Mouse (Mus musculus): ENCODE measurements at regions not wholly inside any gene's neighbourhood (a gene's known extent, or its start where the extent isn't known, plus 50 kb on each side); places are given as distances from the start of the nearest gene placed in this dataset.
A peak's percentile ranks its signal among the peaks of the same experiment; 100 is the strongest.

- DNase-seq (ENCODE audit: low spot score): no peak
Observed at GRCm38 (mm10) chr4:54430789-54431188, 514.1 kb upstream of the Zfp462 start.

DNA sequence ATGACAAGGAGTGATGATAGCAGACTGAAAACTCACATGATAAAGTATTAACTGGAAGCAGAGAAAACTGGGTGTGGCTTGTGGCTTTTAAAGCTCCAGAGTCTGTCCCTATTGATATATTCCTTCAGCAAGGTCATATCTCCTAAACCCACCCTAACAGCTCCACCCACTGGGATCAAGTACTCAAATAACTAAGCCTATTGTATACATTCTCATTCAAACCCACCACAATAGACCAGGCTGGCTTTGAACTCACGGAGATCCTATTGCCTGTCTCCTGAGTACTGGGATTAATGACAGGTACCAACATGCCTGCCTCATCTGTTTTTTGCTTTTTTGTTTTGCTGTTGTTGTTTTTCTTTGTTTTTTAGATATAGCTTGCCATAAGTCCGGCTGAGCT lies 484.3 kb upstream of the Zfp462 start:
- DNase-seq (ENCODE audit: low spot score): no peak

DNA sequence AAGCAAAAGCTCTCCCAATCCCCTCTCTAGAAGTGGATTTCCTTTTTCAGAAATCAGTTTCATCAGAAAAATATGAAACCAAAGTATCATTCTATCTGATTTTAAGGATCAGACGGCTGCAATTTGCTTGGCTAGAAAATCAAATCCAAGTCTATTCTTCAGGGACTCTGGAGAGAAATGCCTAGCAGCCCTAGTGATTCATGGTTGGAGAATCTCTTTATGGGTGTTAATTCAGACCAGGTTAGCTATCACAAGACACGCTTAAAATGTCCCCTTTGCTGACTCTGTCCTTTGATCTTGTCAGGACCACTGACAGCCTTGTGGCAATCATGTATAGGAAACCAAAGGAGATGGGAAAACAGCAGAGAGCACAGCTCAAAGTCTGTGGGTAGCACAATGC lies 475.7 kb upstream of the Zfp462 start:
- no peak for DNase-seq (ENCODE audit: low spot score)

- no peak for DNase-seq (ENCODE audit: low spot score)
Observed at GRCm38 (mm10) chr4:54470022-54471008, 474.5 kb upstream of the Zfp462 start.

- no peak for DNase-seq (ENCODE audit: low spot score)
Observed at GRCm38 (mm10) chr4:54471009-54471408, 473.8 kb upstream of the Zfp462 start.

- no peak for DNase-seq (ENCODE audit: low spot score)
Observed at GRCm38 (mm10) chr4:54481766-54482165, 463.1 kb upstream of the Zfp462 start.

DNA sequence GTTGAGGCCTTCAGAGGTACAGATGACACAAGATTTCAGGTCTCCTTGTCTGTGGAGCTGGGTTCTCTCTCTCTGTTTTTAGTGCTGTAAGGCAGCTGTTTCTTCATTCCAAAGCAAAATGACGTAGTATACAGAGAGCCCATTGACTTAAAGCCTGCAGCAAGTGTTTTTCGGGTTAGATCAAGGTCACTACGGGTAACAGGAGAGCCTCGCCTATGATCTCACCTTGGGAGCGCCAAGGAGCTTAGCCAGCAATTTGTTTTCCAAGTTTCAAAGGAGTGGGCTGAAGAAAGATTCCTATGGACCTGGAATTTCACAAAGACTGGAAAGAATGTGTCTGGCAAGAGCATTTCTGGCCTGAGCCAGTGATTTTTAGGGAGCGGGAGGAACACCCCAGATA lies 451.8 kb upstream of the Zfp462 start:
- DNase-seq (ENCODE audit: low spot score): peak; percentile 11

GRCm38 (mm10) chr4:54497312-54497994 lies 447.4 kb upstream of the Zfp462 start:
- DNase-seq (ENCODE audit: low spot score): no peak

GRCm38 (mm10) chr4:54515934-54516333 lies 428.9 kb upstream of the Zfp462 start:
- DNase-seq (ENCODE audit: low spot score): no peak

DNA sequence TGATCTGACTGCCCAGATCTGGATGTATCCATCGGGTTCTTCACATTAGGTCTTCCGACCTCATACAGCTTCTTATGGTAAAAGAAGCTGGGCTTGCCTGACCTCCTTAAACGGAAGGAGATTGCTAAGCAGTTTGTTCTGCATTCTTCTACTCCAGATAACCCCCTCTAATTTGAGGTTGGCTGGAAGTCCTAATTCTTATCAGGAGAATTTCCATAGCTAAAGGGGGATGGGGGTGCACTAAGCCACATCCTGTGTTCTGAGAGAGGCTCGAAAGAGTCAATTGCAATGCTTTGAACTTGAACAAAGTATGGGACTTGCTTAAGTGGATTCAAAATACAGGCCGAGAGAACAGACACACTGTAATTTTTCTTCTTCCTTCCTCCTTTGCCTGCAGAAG lies 421.6 kb upstream of the Zfp462 start:
- no peak for DNase-seq (ENCODE audit: low spot score)

DNA sequence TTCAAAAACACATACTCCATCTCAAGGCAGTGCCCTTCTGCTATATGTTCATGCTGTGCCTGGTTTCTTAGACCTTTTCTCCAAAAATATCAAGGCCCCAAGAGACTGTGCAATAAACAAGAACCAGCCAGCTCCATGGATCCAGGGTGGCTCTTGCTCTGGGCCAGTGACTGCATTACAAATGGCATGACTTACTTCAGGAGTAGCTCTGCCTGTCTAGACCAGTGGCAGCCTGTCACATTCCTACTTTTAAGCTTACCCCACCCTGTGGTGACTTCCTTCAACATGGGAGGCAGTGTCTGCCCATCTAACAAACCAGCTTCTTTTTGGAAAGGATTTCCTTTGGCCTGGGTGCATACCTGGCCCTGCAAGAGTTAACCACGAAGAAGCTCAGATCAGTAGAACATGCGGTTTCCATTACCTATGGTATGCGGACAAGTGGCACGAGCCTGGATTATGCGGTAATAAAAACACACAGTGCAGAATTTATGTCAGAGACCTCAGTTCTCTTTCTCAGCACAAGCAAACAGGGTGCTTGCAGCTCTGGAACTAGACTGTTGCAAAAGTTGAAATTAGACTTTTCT lies 418.8 kb upstream of the Zfp462 start:
- DNase-seq (ENCODE audit: low spot score): no peak

- DNase-seq (ENCODE audit: low spot score): no peak
Observed at GRCm38 (mm10) chr4:54527660-54528059, 417.2 kb upstream of the Zfp462 start.

DNA sequence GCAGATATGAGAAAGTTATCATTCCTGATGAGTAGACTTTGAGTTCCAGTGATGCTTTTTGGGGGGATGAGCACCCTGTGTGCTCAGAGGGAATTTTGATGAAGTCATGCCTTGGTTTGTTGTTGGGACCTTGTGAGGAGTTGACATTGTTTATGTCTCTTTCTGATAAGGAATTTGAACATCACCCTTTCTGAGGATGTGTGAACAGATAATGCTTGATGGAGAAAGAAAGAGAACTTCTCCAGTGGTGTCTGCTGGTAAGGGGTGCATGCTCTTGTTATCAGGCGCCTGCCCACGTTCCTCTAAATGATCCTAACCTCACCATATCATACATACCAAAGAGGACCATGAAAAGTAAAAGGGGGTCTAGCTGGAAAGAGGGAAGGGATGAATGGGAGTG lies 413.1 kb upstream of the Zfp462 start:
- no peak for DNase-seq (ENCODE audit: low spot score)

- DNase-seq (ENCODE audit: low spot score): no peak
Observed at GRCm38 (mm10) chr4:54533846-54534245, 411.0 kb upstream of the Zfp462 start.

GRCm38 (mm10) chr4:54552864-54553618 lies 391.8 kb upstream of the Zfp462 start:
- DNase-seq (ENCODE audit: low spot score): no peak

DNA sequence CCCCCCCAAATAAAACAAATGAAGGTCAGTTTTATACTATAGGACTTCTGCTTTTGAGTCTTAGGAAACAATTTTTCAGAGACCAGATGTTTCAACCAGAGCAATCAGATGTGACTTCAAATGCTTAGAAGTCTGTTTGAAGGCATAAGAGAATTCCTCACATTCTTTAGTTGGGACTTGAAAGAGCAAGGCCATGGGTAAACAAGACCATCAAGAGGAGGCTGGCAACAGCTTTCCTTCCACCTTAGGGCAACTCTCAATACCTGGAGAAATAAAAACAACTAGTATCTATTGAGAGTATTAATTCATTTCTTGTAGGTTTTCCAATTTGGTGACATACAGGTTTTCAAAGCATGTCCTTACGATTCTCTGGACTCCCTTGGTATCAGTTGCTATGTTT lies 381.8 kb upstream of the Zfp462 start:
- DNase-seq (ENCODE audit: low spot score): no peak

- no peak for DNase-seq (ENCODE audit: low spot score)
Observed at GRCm38 (mm10) chr4:54573185-54573584, 371.7 kb upstream of the Zfp462 start.

DNA sequence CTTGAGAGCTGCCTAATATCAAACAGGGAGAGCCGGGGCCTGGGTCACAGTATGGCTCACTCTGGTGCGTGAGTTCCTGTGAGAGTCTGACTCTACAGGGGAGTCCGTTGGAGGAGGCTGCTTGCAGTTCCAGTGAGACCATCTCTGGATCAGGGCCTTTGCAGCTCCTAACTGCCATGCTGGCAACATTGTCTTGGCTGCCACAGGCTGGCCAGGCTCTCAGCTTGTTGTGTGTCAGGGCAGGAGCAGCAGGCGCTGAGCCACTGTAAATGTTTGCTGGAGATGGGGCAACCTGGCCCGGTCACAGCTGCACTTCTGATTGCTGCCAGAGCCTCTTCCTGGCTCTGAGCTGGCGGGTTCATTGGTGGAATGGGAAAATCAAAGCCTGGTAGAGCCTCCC lies 357.7 kb upstream of the Zfp462 start:
- DNase-seq (ENCODE audit: low spot score): no peak

- no peak for DNase-seq (ENCODE audit: low spot score)
Observed at GRCm38 (mm10) chr4:54588704-54589103, 356.1 kb upstream of the Zfp462 start.

GRCm38 (mm10) chr4:54601671-54602512 lies 343.0 kb upstream of the Zfp462 start:
- DNase-seq (ENCODE audit: low spot score): no peak

DNA sequence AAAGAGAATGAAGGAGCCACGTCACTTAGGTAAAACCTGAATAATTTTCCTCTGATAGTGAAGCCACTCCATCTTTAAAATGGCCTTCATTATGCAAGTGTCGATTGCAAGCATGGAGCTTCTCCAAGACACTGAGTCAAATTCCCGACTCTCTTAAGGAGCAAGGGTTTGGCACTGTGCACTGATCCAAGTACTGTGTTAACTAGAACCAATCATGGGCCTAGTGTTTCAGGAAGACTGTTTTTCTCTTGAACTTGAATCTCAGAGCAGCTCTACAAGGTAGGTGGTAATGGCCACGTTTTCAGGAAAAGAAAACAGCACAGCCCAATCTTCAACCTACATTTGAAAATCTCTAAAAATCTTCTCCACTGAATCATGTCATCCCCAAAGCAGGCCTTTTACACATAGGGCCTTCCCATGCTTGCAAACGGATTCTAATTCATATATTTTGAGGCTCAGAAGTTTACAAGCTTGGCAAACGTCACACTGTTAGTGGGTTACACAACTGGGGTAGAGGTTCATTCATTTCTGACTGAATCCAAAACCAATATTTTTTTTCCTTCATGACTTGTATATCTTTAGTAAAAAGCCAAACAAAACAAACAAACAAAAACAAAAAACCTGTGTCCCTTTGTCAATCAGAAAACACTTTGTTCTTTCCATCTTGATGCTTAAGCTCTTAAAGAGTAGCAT lies 342.2 kb upstream of the Zfp462 start:
- DNase-seq (ENCODE audit: low spot score): no peak

Measured in ovary, adult 18-20 months (tissue).